Mouse (Mus musculus) MEL (cell line): ENCODE data around the gene 4930579F01Rik. TPM values are rescaled to one million over a fixed set of nuclear protein-coding genes. Genes with fewer than 3 reads are reported as not detected.

Source experiments
- DNase-seq: peaks from one replicate; pipeline ENCODE4 v3.0.0; 2011; ENCODE audit warnings: low read depth, low spot score
- H3K27ac ChIP-seq: 2 replicates; pipeline ENCODE4 v1.5.1; 2012; ENCODE audit warnings: low read depth, mild to moderate bottlenecking, control low read depth, low read length, moderate library complexity; ENCODE audit not compliant: control insufficient read depth
- H3K27me3 ChIP-seq, 2 experiments: fragments of 150-350 bp in 1 of 2; sonication (generic) in 1 of 2; 2 replicates each; pipeline ENCODE4 v1.6.1; 2012; ENCODE audit warnings: low read length in 2 of 2, mild to moderate bottlenecking in 2 of 2, improper control_type of control experiment in 1 of 2, moderate library complexity in 1 of 2; ENCODE audit not compliant: insufficient read depth in 2 of 2, control insufficient read depth in 1 of 2
- H3K36me3 ChIP-seq, 2 experiments: 2 replicates each; pipeline ENCODE4 v1.6.1; 2012 to 2014; ENCODE audit warnings: low read length in 2 of 2, improper control_type of control experiment in 1 of 2, inconsistent platforms in 1 of 2, mild to moderate bottlenecking in 1 of 2; ENCODE audit not compliant: insufficient read depth in 2 of 2, control insufficient read depth in 1 of 2
- H3K4me1 ChIP-seq, 2 experiments: fragments of 150-350 bp in 1 of 2; sonication (generic) in 1 of 2; 2 replicates each; pipeline ENCODE4 v1.6.1; 2012; ENCODE audit warnings: low read length in 2 of 2, improper control_type of control experiment in 1 of 2, mild to moderate bottlenecking in 1 of 2; ENCODE audit not compliant: insufficient read depth in 2 of 2, control insufficient read depth in 1 of 2
- H3K4me3 ChIP-seq, 2 experiments: fragments of 150-350 bp in 1 of 2; sonication (generic) in 1 of 2; 2 replicates each; pipeline ENCODE4 v1.5.1; 2012; ENCODE audit warnings: low read depth in 2 of 2, low read length in 2 of 2, mild to moderate bottlenecking in 2 of 2, moderate library complexity in 2 of 2, control low read depth in 1 of 2, improper control_type of control experiment in 1 of 2; ENCODE audit not compliant: control insufficient read depth in 1 of 2, insufficient read depth in 1 of 2
- H3K79me2 ChIP-seq: 2 replicates; pipeline ENCODE4 v1.6.1; 2012; ENCODE audit warnings: mild to moderate bottlenecking, low read length, moderate library complexity; ENCODE audit not compliant: control insufficient read depth, poor library complexity, insufficient read depth
- H3K9ac ChIP-seq: 2 replicates; pipeline ENCODE4 v1.6.1; 2012; ENCODE audit warnings: low read depth, mild to moderate bottlenecking, control low read depth, low read length, moderate library complexity; ENCODE audit not compliant: control insufficient read depth, poor library complexity, severe bottlenecking
- H3K9me3 ChIP-seq: fragments of 150-350 bp; sonication (generic); replicated peaks from 2 replicates; pipeline ENCODE4 v1.6.1; 2012; ENCODE audit warnings: mild to moderate bottlenecking, low read length, improper control_type of control experiment, moderate library complexity; ENCODE audit not compliant: insufficient read depth
- CHD1 ChIP-seq: IDR thresholded peaks from 2 replicates; pipeline ENCODE4 v1.6.1; 2012; ENCODE audit warnings: low read depth, mild to moderate bottlenecking, inconsistent platforms, low read length, improper control_type of control experiment
- CHD2 ChIP-seq: IDR thresholded peaks from 2 replicates; pipeline ENCODE4 v1.6.1; 2011; ENCODE audit warnings: low read length, improper control_type of control experiment
- CTCF ChIP-seq, 3 experiments: IDR thresholded peaks in 2 of 3; conservative IDR thresholded peaks in 1 of 3; 2 replicates each; pipeline ENCODE4 v1.5.1; 2011 to 2012; ENCODE audit warnings: low read length in 3 of 3, low read depth in 2 of 3, mild to moderate bottlenecking in 2 of 3, improper control_type of control experiment in 1 of 3, inconsistent platforms in 1 of 3, mixed read lengths in 1 of 3, moderate library complexity in 1 of 3; ENCODE audit not compliant: control insufficient read depth in 1 of 3, insufficient read depth in 1 of 3, poor library complexity in 1 of 3, severe bottlenecking in 1 of 3
- E2F4 ChIP-seq: IDR thresholded peaks from 2 replicates; pipeline ENCODE4 v1.6.1; 2011; ENCODE audit warnings: low read depth, low read length, improper control_type of control experiment, borderline replicate concordance
- ETS1 ChIP-seq: IDR thresholded peaks from 2 replicates; pipeline ENCODE4 v1.6.1; 2012; ENCODE audit warnings: low read depth, mild to moderate bottlenecking, inconsistent platforms, low read length, improper control_type of control experiment, moderate library complexity
- GABPA ChIP-seq: IDR thresholded peaks from 2 replicates; pipeline ENCODE4 v1.6.1; 2012; ENCODE audit warnings: low read depth, mild to moderate bottlenecking, inconsistent platforms, low read length, improper control_type of control experiment, moderate library complexity
- GATA1 ChIP-seq: IDR thresholded peaks from 2 replicates; pipeline ENCODE4 v1.6.1; 2011; ENCODE audit warnings: low read depth, low read length, improper control_type of control experiment
- HCFC1 ChIP-seq: IDR thresholded peaks from 2 replicates; pipeline ENCODE4 v1.6.1; 2012; ENCODE audit warnings: low read depth, mild to moderate bottlenecking, inconsistent platforms, low read length, improper control_type of control experiment, moderate library complexity
- KAT2A ChIP-seq: conservative IDR thresholded peaks from 2 replicates; pipeline ENCODE4 v1.6.1; 2012; ENCODE audit warnings: low read depth, low read length, improper control_type of control experiment, inconsistent platforms
- MAFK ChIP-seq: IDR thresholded peaks from 2 replicates; pipeline ENCODE4 v1.6.1; 2011; ENCODE audit warnings: low read depth, mild to moderate bottlenecking, low read length, improper control_type of control experiment, borderline replicate concordance
- MAX ChIP-seq: IDR thresholded peaks from 2 replicates; pipeline ENCODE4 v1.6.1; 2011; ENCODE audit warnings: low read length, improper control_type of control experiment
- MAZ ChIP-seq: IDR thresholded peaks from 2 replicates; pipeline ENCODE4 v1.6.1; 2012; ENCODE audit warnings: low read depth, mild to moderate bottlenecking, inconsistent platforms, low read length, improper control_type of control experiment
- MEF2A ChIP-seq: IDR thresholded peaks from 2 replicates; pipeline ENCODE4 v1.6.1; 2014; ENCODE audit warnings: low read depth, mild to moderate bottlenecking, inconsistent platforms, low read length, improper control_type of control experiment; ENCODE audit not compliant: poor library complexity, insufficient replicate concordance, severe bottlenecking; ENCODE audit errors: extremely low read depth
- MXI1 ChIP-seq: IDR thresholded peaks from 2 replicates; pipeline ENCODE4 v1.6.1; 2011; ENCODE audit warnings: mild to moderate bottlenecking, low read depth, low read length, improper control_type of control experiment
- MYB ChIP-seq: IDR thresholded peaks from 2 replicates; pipeline ENCODE4 v1.6.1; 2011; ENCODE audit warnings: mild to moderate bottlenecking, low read depth, low read length, improper control_type of control experiment
- MYC ChIP-seq: IDR thresholded peaks from 2 replicates; pipeline ENCODE4 v1.6.1; 2011; ENCODE audit warnings: low read depth, mild to moderate bottlenecking, low read length, improper control_type of control experiment, moderate library complexity
- NELFE ChIP-seq: IDR thresholded peaks from 2 replicates; pipeline ENCODE4 v1.6.1; 2011; ENCODE audit warnings: low read depth, low read length, improper control_type of control experiment
- NRF1 ChIP-seq: IDR thresholded peaks from 2 replicates; pipeline ENCODE4 v1.6.1; 2014; ENCODE audit warnings: low read depth, mild to moderate bottlenecking, inconsistent platforms, low read length, improper control_type of control experiment, moderate library complexity; ENCODE audit not compliant: poor library complexity, insufficient read depth, severe bottlenecking
- POLR2A ChIP-seq, 2 experiments: IDR thresholded peaks; 2 replicates each; pipeline ENCODE4 v1.6.1; 2011 to 2012; ENCODE audit warnings: low read length in 2 of 2, mild to moderate bottlenecking in 2 of 2, control low read depth in 1 of 2, improper control_type of control experiment in 1 of 2, low read depth in 1 of 2, moderate library complexity in 1 of 2; ENCODE audit not compliant: control insufficient read depth in 1 of 2, insufficient read depth in 1 of 2, poor library complexity in 1 of 2
- POLR2AphosphoS5 ChIP-seq: IDR thresholded peaks from 2 replicates; pipeline ENCODE4 v1.6.1; 2012; ENCODE audit warnings: low read depth, borderline replicate concordance, mild to moderate bottlenecking, inconsistent platforms, low read length, moderate library complexity, mixed read lengths
- RCOR1 ChIP-seq: IDR thresholded peaks from 2 replicates; pipeline ENCODE4 v1.6.1; 2012; ENCODE audit warnings: low read depth, mild to moderate bottlenecking, inconsistent platforms, low read length, improper control_type of control experiment
- SIN3A ChIP-seq: IDR thresholded peaks from 2 replicates; pipeline ENCODE4 v1.6.1; 2012; ENCODE audit warnings: low read length, improper control_type of control experiment, inconsistent platforms
- SMC3 ChIP-seq: IDR thresholded peaks from 2 replicates; pipeline ENCODE4 v1.6.1; 2011; ENCODE audit warnings: low read depth, low read length, improper control_type of control experiment
- TCF12 ChIP-seq: IDR thresholded peaks from 2 replicates; pipeline ENCODE4 v1.6.1; 2014; ENCODE audit warnings: low read depth, mild to moderate bottlenecking, inconsistent platforms, low read length, improper control_type of control experiment, moderate library complexity
- UBTF ChIP-seq: IDR thresholded peaks from 2 replicates; pipeline ENCODE4 v1.6.1; 2012; ENCODE audit warnings: low read depth, mild to moderate bottlenecking, inconsistent platforms, low read length, improper control_type of control experiment, moderate library complexity, borderline replicate concordance; ENCODE audit not compliant: insufficient read depth
- USF1 ChIP-seq: IDR thresholded peaks from 2 replicates; pipeline ENCODE4 v1.6.1; 2014; ENCODE audit warnings: low read depth, mild to moderate bottlenecking, inconsistent platforms, low read length, improper control_type of control experiment, moderate library complexity
- USF2 ChIP-seq, 2 experiments: IDR thresholded peaks; 2 replicates each; pipeline ENCODE4 v1.6.1; 2011 to 2012; ENCODE audit warnings: improper control_type of control experiment in 2 of 2, low read length in 2 of 2, borderline replicate concordance in 1 of 2, inconsistent platforms in 1 of 2, low read depth in 1 of 2, mild to moderate bottlenecking in 1 of 2; ENCODE audit not compliant: insufficient read depth in 1 of 2
- ZMIZ1 ChIP-seq: IDR thresholded peaks from 2 replicates; pipeline ENCODE4 v1.6.1; 2012; ENCODE audit warnings: low read depth, mild to moderate bottlenecking, inconsistent platforms, low read length, improper control_type of control experiment, moderate library complexity
- ZNF384 ChIP-seq: IDR thresholded peaks from 2 replicates; pipeline ENCODE4 v1.6.1; 2012; ENCODE audit warnings: low read depth, mild to moderate bottlenecking, inconsistent platforms, low read length, improper control_type of control experiment
- polyA plus RNA-seq, 2 experiments: library from polyadenylated mRNA; stranded (reverse) in 1 of 2; unstranded in 1 of 2; fragments of >175 nt in 1 of 2; fragments of >200 nt in 1 of 2; gene quantifications; 2 replicates each; pipeline versions ENCODE4 v1.2.1 to v1.2.4; 2012; ENCODE audit warnings: low replicate concordance in 2 of 2, low read depth in 1 of 2; ENCODE audit not compliant: insufficient read length in 2 of 2, insufficient read depth in 1 of 2, missing spikeins in 1 of 2
- total RNA-seq: library from RNA; depleted of rRNA; stranded (reverse); fragments of 300-350 nt; gene quantifications from 2 replicates; pipeline ENCODE4 v1.2.3, GENCODE M21; 2012

Gene 4930579F01Rik
- total and polyA plus RNA-seq, 3 experiments: not detected

DNA sequence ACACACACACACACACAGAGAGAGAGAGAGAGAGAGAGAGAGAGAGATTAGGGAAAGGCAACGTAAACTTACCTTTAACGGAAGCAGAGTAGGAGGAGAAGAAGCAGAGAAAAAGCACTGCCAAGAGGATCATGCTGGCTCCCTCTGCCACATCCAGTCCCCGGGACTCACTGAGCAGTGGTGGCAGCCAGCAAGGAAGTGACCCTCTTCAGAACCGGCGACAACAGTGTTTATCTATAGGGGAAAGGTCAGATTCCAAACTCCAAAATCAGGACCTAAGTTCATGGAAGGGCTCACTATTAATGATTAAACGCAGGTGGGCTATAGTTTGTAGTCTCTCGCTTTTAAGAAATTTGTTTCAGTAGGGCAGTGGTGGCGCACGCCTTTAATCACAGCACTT lies 62.5 kb downstream of the 4930579F01Rik start:
- Histone ChIP-seq H3K9me3 (no peaks in the 10 kb centered on the region), H3K27me3 (no peaks in the 10 kb centered on the region), H3K79me2 (no peaks in the 10 kb centered on the region), H3K4me1 (peaks cover 0 to 10% of the 10 kb centered on the region in 2 experiments; a peak in 2 of 4 replicates), H3K4me3 (no peak overlapping the region), H3K36me3 (peaks cover 0 to 6% of the 10 kb centered on the region in 2 experiments; a peak in 2 of 4 replicates), H3K27ac (no peak overlapping the region), H3K9ac (no peak overlapping the region)
- TF ChIP-seq USF2 (IDR thresholded peaks at IDR 0.05; ENCODE audit: borderline replicate concordance in 1 of 2, insufficient read depth in 1 of 2, low read depth in 1 of 2, low read length in 2 of 2): no peak
- TF ChIP-seq CHD2: no peak
- no peak for TF ChIP-seq GATA1
- no peak for TF ChIP-seq USF1
- TF ChIP-seq MAFK: no peak
- no peak for TF ChIP-seq CHD1
- TF ChIP-seq POLR2AphosphoS5: no peak
- no peak for TF ChIP-seq ETS1
- TF ChIP-seq ZNF384: no peak
- no peak for TF ChIP-seq ZMIZ1
- TF ChIP-seq SIN3A: no peak
- no peak for TF ChIP-seq SMC3
- TF ChIP-seq HCFC1: no peak
- no peak for TF ChIP-seq MYB
- no peak for TF ChIP-seq MEF2A
- TF ChIP-seq KAT2A: no peak
- no peak for TF ChIP-seq GABPA
- DNase-seq: no peak

- no peaks in the 10 kb centered on the region for H3K79me2 ChIP-seq
- DNase-seq: no peak
- H3K27me3 ChIP-seq: no peaks in the 10 kb centered on the region
- peaks cover 0 to 6% of the 10 kb centered on the region in 2 experiments; a peak in 2 of 4 replicates for H3K36me3 ChIP-seq
- no peaks in the 10 kb centered on the region for H3K9me3 ChIP-seq
- H3K9ac ChIP-seq: no peak overlapping the region
- H3K4me3 ChIP-seq: no peak overlapping the region
- H3K4me1 ChIP-seq: peaks cover 0 to 10% of the 10 kb centered on the region in 2 experiments; a peak in 2 of 4 replicates
- H3K27ac ChIP-seq: no peak overlapping the region
- TF ChIP-seq SIN3A (no peak), ETS1 (no peak), HCFC1 (no peak), CTCF (IDR thresholded peaks at IDR 0.05 in 2 of 3, conservative IDR thresholded peaks at IDR 0.05 in 1 of 3; ENCODE audit: control insufficient read depth in 1 of 3, insufficient read depth in 1 of 3, low read depth in 2 of 3, low read length in 3 of 3, poor library complexity in 1 of 3, severe bottlenecking in 1 of 3) (no peak), GATA1 (no peak), MYB (no peak), MAX (no peak), E2F4 (no peak), UBTF (no peak), POLR2A (IDR thresholded peaks at IDR 0.05; ENCODE audit: control insufficient read depth in 1 of 2, insufficient read depth in 1 of 2, low read depth in 1 of 2, low read length in 2 of 2, poor library complexity in 1 of 2) (no peak), ZMIZ1 (no peak), NELFE (no peak), MAZ (no peak), MYC (no peak), TCF12 (no peak), MXI1 (no peak), NRF1 (no peak), ZNF384 (no peak), RCOR1 (no peak)
Observed at GRCm38 (mm10) chr3:138130692-138131091, 62.9 kb downstream of the 4930579F01Rik start.
